Mouse (Mus musculus): ENCODE measurements around the gene Creb5.

- TF ChIP-seq EP300 (IDR thresholded peaks at IDR 0.05; ENCODE audit: insufficient read depth, low read depth, low read length), result no peak
- TF ChIP-seq POLR2A (IDR thresholded peaks at IDR 0.05; ENCODE audit: insufficient read depth, low read length), result no peak
Measured at GRCm38 (mm10) chr6:53545483-53545900, 258.4 kb downstream of the Creb5 start.

Measured in ES-Bruce4 (cell line).